Mouse (Mus musculus) kidney, postnatal 14 days (tissue): Measurements from ENCODE around the gene Gm11060.

Experiments used
- DNase-seq: peaks from one replicate; pipeline ENCODE4 v3.0.0; 2022; ENCODE audit warnings: mixed read lengths

Gm11060 gene

DNA sequence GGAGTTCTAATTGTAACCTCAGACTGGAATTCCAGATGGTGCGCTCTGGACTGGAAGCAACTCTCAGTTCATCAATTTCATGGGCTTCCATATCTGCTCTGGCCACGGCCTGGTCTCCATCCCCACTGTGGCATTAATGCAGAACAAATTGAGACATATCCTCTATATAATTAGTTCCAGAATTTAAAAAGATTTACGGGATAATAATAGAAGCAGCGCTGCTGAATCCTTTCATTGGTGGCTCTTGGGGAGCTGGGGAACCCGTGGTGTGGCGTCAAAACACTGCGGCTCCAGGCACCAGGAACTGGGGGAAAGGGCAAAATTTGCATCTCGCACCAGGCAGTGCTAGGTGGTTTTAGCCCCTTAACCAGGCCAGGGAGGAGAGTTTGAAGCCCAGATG, 30.4 kb downstream of the Gm11060 start:
- no peak for DNase-seq

DNA sequence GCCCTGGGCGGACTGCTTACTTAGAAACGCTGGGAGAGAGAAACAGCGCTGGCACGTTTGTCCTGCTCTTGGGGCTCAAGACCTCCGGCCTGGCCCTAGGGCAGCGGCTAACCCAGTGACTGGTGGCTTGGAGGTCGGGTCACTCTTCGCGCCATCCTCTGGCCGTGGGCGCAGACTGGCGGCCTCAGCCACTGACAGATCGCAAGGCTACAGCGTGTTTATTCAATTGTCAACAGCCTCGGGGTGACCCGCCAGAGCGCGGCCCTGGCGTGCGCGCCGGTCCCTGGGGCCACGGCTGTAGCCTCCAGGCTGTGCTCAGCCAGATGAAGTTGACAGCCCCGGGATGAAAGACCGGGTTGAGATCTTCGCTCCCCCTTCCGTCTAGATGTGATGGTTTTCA, 31.1 kb downstream of the Gm11060 start:
- DNase-seq, result peak; percentile 42

DNA sequence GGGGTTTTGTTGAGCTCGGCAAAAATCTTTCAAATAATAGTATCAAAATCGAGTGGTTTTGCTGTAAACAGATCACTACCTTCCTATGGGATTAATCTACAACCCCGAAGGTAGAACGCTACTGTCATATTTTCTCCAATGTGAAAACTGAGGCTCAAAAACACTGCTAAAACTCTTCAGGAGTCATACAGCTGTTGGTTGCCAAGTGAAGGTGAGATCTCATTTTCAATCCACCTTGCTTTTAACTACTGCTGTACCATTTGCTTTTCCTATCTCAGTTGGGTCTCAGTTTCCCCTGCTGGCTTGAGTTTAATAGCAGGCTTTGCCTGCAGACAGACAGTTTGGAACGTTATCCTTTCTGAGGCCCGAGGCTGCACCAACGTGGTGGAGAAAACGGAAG, 31.6 kb downstream of the Gm11060 start:
- DNase-seq, result no peak

DNA sequence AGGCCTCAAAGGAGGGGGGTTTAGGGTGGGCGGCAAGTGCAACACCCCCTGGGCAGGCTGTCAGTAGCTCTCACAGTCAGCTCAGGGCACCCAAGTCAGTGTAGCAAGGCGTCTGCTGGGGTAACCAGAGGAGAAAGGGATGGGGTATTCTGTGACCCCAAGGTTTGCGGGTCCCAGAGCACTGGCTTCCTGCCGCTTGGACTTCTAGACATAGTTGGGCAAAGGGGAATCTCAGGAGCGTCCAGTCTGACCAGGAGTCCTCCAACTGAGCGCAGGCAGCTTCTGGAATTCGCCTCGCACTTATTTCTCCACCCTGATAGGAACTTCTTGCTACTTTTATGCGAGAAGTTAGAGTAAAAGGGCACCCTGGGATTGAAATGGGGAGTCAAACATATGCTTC, 32.1 kb downstream of the Gm11060 start:
- no peak for DNase-seq

DNA sequence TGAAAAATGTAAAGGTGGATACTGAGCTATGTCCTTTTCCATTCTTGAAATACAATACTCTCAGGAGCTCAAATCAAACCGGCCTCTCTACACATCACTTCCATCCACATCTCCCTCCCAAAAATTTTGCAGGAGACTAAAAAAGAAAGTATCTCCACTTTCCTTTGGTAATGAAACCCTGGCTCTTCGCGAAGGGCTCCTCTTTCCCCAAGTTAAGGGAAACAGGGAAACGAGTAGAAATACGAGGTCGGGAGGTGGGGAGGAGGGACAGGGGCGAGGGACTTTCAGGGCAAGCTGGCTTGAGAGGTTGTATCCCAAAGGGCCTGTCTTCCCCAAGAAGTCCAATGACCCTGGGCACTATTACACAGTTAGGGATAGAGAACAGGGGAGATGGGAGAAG, 32.6 kb downstream of the Gm11060 start:
- no peak for DNase-seq

DNA sequence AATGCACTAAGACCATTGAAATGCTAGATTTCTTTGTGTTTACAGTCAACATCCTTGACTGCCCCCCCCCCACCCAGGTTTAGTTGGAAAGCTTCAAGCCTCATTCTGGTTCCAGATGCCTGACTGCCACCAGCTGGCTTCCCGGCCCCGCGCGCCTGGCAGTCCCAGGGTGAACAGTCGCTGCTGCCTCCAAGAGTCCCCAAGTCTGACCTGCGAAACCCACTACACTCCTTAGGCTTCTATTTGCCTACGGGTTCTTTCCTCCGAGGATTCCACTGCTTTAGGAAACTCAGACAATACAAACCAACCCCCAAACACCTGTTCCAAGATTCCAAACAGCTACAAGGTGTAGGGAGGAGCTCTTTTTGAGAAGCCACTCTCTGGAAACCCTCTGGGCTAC, 33.4 kb downstream of the Gm11060 start:
- no peak for DNase-seq

DNA sequence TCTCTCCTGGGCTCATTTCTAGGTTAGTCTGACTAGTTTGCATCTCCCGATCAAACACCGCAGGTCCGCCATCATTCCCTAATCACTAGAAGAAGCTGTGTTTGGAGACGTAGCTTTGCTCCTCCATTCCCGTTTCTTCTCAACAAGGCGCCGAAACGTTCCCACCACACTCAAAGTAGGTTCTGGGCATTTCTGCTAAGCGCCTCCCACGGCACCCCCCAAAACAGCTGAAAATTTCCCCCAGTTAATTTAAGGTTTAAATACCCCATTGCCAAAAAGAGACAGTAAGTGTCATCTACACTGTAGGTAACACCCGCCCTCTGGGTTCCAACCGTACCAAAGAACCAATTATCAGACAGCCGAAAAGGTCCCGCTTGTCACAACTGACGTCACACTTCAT, 33.8 kb downstream of the Gm11060 start:
- DNase-seq, result no peak

DNA sequence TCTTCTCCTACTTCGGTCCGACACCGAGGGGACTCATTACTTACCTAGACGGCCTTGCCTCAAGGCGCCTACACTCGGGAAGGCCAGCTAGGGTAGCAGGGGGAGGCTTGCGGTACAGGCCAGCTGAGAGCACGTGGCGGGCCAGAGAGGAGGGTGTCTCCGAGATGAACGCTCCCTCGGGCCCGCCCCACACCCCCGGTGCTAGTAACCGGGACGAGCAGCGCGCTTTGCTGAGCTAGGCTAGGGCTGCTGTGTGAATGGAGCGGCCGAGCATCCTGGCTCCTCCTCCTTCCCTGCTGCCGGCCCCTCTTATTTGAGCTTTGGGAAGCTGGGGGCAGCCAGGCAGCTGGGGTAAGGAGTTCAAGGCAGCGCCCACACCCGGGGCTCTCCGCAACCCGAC, 34.5 kb downstream of the Gm11060 start, which contains the start of gene Wt1:
Wt1 (plus strand) TSS at position 251 of the 400 bp plus-strand sequence.
- peak; percentile 72 for DNase-seq

DNA sequence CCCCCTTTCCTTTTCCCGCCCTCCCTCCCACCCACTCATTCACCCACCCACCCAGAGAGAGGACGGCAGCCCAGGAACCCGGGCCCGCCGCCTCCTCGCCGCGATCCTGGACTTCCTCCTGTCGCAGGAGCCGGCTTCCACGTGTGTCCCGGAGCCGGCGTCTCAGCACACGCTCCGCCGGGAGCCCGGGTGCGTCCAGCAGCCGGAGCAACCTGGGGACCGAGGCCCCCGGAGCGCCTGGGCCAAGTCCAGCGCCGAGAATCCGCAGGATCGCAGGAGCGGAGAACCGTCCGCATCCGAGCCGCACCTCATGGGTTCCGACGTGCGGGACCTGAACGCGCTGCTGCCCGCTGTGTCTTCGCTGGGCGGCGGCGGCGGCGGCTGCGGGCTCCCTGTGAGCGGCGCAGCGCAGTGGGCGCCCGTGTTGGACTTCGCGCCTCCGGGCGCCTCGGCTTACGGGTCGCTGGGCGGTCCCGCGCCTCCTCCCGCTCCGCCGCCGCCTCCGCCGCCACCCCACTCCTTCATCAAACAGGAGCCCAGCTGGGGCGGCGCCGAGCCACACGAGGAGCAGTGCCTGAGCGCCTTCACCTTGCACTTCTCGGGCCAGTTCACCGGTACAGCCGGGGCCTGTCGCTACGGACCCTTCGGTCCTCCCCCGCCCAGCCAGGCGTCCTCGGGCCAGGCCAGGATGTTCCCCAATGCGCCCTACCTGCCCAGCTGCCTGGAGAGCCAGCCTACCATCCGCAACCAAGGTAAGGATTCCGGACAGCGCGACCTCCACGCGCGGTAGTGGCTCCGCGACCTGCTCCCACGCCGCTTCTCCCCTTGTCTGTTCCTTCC, 35.1 kb downstream of the Gm11060 start:
- DNase-seq, result peak; percentile 56

DNA sequence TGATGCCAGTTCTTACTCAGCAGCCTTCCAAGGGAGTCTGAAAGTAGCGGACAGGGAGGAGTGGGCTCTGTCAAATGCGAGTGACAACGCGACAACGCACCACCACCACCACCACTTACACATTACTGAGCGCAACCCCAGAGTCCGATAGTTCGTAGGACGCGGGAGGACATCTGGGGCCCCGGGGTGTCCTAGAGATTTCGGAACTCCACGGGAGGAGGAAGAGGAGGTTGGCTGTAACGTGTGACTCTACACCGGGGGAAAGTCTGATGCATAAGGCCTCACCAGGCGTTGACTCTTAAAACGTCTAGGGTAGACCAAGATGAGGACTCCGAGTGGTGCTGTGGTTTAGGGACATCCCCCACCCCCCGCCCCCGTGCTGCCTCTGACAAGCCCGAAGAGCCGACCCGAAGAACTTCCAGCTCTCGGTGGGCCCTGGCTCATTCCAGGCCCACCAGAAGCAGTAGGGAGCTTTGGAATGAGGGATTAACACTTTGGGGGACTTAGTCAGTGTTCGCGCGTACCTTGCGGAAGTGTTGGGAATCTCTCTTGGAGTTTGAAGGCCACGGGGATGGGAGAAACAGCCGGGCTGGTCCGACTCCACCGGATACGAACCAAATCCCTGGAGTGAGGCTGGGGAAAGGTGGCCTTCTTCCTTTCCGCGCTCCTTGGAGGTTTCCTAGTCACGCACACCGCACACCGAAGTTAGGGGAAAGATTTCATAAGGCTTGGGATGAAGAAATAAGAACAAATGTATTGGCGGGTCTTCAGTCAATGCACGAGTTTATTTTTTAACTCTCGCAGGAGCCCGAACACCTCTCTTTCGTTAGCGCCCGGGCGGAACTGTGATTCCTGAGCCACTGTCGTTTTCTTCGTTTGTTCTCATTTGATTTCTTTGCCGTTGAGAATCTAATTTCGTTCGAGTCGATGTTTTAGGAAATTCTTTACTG, 36.0 kb downstream of the Gm11060 start:
- DNase-seq, result no peak

DNA sequence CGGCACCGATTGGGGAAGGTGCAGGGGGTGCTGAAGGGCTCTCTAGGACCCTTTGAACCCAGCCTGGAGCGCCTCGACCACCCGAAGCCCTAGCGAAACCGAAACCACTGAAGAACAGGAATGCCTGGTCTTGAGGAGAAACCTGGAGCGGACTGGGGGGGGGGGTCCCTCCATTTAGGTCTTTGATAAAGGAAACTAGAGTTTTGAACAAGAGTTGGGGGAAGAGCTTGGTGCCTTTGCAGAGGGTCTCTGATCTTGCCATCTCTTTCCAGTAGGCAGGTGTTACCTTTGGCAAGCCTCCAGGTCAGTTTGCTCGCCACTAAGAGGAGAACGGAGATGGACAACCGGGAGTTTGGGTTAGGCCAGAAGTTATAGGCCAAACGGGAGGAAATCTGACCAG, 36.7 kb downstream of the Gm11060 start:
- no peak for DNase-seq

DNA sequence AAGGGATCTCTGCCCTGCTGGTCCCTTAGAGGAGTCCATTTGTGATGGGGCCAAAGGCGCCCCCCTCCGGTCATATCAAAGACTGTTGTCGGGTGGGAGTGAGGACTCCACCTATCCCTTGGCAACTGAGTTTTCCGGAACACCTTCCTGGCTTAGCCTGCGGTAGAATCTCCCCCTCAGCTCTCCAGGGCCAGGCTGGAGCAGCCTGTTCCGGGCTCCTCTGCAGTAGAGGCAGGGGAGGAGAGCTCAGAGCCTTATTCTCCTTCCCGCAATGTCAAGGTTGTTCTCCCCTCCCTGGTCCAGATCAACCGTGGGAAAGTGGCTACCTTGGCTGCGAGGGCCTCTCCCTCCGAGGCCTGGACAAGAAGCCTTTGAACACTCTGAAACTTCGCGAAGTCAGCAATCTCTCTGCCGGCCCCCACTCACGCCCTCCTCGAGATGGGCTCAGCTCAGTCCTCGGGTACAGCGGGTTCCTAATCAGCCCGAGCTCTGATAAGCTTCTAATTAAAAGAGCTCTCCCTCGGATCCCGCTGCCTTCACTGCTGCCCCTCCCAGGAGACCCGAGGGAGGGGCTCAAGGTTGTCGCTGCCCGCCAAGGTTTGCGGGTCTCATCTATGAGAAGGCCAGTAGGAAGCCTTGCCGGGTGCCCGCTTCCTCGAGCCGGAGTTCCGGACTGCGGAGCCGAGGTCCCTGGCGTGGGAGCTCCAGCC, 38.7 kb downstream of the Gm11060 start:
- DNase-seq, result no peak

DNA sequence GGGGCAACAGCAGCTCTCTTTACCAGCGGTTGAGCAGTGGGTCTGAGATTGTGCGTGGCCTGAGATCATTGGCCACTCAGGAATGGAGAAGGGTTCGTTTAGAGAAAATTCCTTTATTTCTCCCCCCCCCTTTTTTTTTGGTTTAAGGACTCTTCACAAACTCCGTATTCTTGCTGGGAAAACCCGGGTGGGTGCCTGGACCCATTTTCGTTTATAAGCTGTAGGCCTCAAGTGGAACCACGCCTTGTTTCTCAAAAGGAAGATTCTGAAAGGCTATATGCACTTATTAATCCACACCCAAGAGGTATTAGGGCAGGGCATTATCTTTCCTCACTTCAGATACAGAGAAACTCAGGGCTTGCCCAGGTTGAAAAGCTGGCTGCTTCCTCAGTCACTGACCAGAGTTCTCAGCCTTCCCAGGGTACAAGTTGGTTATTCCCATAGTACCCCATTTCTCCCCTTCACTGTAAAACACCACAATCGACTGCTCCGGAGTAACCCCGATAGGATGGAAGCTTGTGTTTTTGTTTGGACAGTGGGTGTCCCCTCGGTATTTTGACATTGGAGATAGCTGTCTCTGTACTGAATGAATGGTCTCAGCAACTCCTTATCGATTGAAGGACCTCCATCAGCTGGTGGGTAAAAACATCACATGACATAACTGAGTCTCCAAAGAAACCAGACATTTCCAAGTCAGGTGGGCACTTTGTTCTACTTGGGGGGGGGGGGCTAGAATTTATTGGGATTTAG, 39.4 kb downstream of the Gm11060 start:
- DNase-seq, result no peak

DNA sequence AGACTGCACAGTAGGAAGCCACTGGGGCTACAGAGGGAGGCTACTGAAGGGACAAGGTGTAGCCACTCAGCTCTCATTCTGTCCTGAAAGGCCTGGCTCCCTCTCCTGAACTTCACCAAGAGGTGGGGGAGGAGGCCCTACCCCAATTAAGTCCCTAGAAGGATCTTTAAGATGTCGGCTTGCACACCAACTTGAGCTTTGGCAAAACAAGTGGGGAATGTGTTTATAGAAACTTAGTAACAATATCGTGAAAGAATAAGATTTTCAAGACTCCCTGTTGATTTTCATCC, 39.9 kb downstream of the Gm11060 start:
- DNase-seq, result no peak

DNA sequence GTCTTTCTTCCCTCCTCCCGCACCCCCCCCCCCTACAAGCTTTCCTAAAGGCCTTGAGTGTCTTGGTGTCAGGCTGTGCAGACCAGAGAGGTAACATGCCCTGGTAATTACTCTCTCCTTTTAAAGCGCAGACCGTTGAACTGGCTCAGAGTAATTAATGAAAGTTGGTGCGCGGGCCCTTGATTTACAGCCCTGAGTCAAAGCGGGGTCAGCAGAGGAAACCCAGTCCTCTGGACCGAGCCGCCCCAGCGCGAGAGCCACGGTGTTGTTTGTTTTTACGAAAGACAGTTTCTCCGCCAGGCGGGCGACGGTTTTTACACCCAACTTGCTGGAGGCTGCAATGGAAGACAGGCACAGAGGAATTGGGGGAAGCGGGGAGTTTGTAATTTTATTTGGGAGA, 40.5 kb downstream of the Gm11060 start:
- DNase-seq, result peak; percentile 43

DNA sequence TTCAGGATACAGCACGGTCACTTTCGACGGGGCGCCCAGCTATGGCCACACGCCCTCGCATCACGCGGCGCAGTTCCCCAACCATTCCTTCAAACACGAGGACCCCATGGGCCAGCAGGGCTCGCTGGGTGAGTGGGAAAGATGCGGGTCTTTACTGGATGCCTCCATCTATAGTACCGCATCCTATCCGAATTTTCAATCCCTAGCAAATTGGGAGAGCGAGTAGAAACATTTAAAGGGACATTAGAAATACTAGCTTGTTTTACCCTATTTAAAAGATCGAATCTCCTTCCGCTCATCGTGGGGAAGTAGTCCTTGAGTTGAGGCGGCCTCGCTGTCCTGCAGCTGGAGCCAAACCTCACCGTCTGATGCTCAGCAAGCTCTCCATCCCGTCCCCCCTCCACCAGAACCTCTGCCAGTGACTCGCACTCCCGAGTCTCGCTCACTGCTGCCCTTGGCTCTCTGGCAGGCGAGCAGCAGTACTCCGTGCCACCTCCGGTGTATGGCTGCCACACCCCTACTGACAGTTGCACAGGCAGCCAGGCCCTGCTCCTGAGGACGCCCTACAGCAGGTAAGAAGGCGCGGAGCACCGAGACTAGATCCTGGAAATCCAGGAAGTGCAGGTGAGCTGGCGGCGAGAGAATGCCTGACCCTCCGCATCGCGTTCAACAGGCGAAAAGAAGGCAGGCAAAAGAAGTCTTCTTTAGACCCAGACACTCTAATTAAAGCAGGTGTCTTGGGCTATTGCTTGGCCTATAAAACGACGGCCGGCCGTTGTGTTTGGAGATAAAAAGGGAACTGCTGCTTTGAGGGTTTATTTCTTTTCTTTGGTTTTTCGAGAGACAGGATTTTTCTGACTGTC, 41.3 kb downstream of the Gm11060 start:
- no peak for DNase-seq

DNA sequence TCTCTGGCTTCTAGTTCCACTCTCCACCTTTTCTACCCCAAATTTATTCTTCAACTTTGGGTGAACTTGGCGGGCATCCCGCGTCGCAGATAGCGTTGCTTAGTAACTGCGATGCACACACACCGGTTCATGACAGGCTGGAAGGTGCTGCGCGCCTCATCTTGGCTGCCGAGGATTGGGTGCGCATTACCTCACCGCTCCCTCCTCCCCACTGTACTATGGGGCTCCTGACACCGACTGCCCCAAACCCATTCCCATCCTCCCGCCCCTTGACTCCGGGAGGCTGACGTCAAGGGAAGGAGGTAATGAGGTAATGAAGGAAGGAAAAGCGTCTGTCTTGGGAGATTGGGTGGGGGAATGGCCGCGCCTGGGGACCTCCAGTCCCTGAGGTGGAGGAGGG, 42.5 kb downstream of the Gm11060 start:
- DNase-seq, result no peak

DNA sequence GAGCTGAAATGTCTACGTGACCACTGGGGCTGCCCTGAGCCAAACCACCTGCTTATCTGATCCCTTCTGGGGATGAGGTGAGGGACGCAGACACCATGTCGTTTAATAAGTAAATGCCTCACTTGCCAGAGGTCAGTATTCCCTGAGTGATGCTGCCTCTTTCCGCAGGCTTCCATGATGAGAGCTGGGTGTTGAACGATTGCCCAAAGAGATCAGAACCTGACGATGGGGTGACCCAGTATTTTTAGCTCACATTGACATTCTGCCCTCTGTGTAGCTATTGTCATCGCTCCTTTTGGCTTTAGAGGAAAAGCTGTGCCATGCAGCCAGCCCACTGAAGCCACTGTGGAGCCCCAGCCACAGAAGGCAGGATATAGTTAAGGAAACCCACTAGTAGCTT, 47.7 kb downstream of the Gm11060 start:
- DNase-seq, result no peak

DNA sequence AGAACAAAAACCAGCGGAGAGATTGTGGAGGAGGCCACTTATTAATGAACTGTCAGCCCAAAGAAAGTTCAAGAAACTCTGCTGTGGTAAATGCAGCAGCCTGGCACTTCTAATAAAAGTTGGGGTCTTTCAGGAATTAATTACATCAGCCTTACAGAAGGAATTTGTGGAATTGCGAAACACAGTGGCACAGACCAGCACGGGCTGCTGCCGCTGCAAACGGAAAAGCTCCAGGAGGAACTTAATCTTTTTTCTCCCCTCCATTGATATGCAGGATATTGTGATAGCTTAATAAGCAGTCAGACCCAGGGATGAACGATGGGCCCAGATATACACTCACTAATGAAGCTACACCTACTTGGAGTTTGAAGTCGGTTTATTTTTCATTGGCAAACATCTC, 49.6 kb downstream of the Gm11060 start:
- DNase-seq, result no peak
